Mouse (Mus musculus): ENCODE results near the gene Gid8.

The Gid8 gene

GRCm38 (mm10) chr2:180709923-180710272 lies at the start of gene Gid8, which contains the start of gene Dido1:
Gid8 (plus strand) TSS chr2:180710117.
Dido1 (minus strand) TSS chr2:180709999.
- in situ Hi-C loops (cut with MboI, MseI), result loop anchor here (5.0 kb wide), 1 partner anchor 253 kb away; the partner anchor contains the start of gene Slco4a1

- in situ Hi-C loops (cut with MboI, MseI), result no loop called here
Measured at GRCm38 (mm10) chr2:180660521-180660920, 49.4 kb upstream of the Gid8 start.

GRCm38 (mm10) chr2:180662008-180662407 lies 47.9 kb upstream of the Gid8 start:
- in situ Hi-C loops (cut with MboI, MseI), result no loop called here

- in situ Hi-C loops (cut with MboI, MseI), result no loop called here
Measured at GRCm38 (mm10) chr2:180676706-180677105, 33.2 kb upstream of the Gid8 start.

GRCm38 (mm10) chr2:180678609-180679140 lies 31.2 kb upstream of the Gid8 start:
- in situ Hi-C loops (cut with MboI, MseI), result no loop called here

GRCm38 (mm10) chr2:180681225-180681624 lies 28.7 kb upstream of the Gid8 start:
- in situ Hi-C loops (cut with MboI, MseI), result no loop called here

- in situ Hi-C loops (cut with MboI, MseI), result no loop called here
Measured at GRCm38 (mm10) chr2:180683524-180683923, 26.4 kb upstream of the Gid8 start.

- in situ Hi-C loops (cut with MboI, MseI), result no loop called here
Measured at GRCm38 (mm10) chr2:180684031-180684430, 25.9 kb upstream of the Gid8 start.

GRCm38 (mm10) chr2:180689841-180690240 lies 20.1 kb upstream of the Gid8 start:
- in situ Hi-C loops (cut with MboI, MseI), result no loop called here

GRCm38 (mm10) chr2:180692630-180693029 lies 17.3 kb upstream of the Gid8 start:
- in situ Hi-C loops (cut with MboI, MseI), result no loop called here

GRCm38 (mm10) chr2:180695176-180695575 lies 14.7 kb upstream of the Gid8 start:
- in situ Hi-C loops (cut with MboI, MseI), result no loop called here

- in situ Hi-C loops (cut with MboI, MseI), result no loop called here
Measured at GRCm38 (mm10) chr2:180700457-180700856, 9.5 kb upstream of the Gid8 start.

GRCm38 (mm10) chr2:180701053-180701766 lies 8.7 kb upstream of the Gid8 start:
- in situ Hi-C loops (cut with MboI, MseI), result no loop called here

- in situ Hi-C loops (cut with MboI, MseI), result no loop called here
Measured at GRCm38 (mm10) chr2:180701767-180702621, 7.9 kb upstream of the Gid8 start.

- in situ Hi-C loops (cut with MboI, MseI), result no loop called here
Measured at GRCm38 (mm10) chr2:180702701-180703149, 7.2 kb upstream of the Gid8 start.

GRCm38 (mm10) chr2:180703175-180703574 lies 6.7 kb upstream of the Gid8 start:
- in situ Hi-C loops (cut with MboI, MseI), result no loop called here

GRCm38 (mm10) chr2:180703645-180704359 lies 6.1 kb upstream of the Gid8 start:
- in situ Hi-C loops (cut with MboI, MseI), result no loop called here

GRCm38 (mm10) chr2:180704591-180704990 lies 5.3 kb upstream of the Gid8 start:
- in situ Hi-C loops (cut with MboI, MseI), result no loop called here

- in situ Hi-C loops (cut with MboI, MseI), result loop anchor here (5.0 kb wide), 1 partner anchor 248 kb away; the partner anchor contains the start of gene Slco4a1
Measured at GRCm38 (mm10) chr2:180705066-180705465, 4.9 kb upstream of the Gid8 start.

- in situ Hi-C loops (cut with MboI, MseI), result loop anchor here (5.0 kb wide), 1 partner anchor 249 kb away; the partner anchor contains the start of gene Slco4a1
Measured at GRCm38 (mm10) chr2:180705975-180706374, 3.9 kb upstream of the Gid8 start.
